Mouse (Mus musculus) mesoderm, embryonic 11.5 days (tissue): ENCODE data around the gene Zfp653.
A peak's percentile ranks its signal among the peaks of the same experiment; 100 is the strongest.
"Not testable (repeated sequence)": the region's sequence is repeated elsewhere in the genome, so short reads cannot be mapped to it uniquely, and the experiment has no call there.

ENCODE experiments used
- DNase-seq: peaks from one replicate; pipeline ENCODE4 v3.0.0-alpha.2; 2012; ENCODE audit warnings: low read depth, low spot score

The Zfp653 gene

DNA sequence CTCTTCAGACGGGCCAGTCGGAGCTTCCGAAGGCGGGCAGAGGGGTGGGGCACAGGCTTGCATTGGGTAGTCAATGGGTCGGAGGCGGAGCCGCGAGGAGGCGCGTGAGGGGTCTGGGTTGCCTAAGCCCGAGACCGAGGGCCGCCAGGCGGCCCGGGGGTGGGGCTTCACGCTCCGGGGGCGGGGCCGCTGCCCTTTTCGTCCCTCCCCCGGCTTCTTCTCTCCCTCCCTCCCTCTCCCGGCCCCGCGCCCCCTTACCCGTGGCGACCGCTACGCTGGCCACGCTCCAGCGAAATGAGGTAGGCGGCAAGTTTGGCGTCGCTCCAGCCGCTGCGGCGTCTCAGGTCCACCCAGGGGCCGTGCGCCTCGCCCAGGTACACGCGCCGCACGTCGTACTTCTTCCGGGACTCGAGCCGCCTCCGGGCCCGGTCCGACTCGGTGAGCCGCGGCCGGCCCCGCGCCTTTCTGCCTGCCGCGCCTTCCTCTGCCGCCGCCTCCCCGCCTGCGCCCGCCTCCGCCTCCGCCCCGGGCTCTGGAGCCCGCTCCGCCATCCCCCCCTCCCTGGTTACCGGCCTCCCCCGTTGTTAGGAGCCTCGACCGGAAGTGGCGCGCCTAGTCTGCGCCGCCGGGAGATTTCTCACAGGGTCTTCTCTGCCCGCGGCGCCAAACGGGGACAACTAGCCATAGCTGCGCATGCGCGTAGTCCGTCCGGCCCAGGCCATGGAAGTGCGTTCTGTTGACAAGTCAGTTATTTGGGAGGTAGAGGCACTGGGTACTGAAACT, at the start of gene Zfp653, which contains the start of gene Gm49318:
TSS of gene Zfp653 (minus strand) at position 586 of the 783 bp plus-strand sequence.
TSS of gene Gm49318 (minus strand) at position 469 of the 783 bp plus-strand sequence.
- DNase-seq: peak; percentile 97

- no peak for DNase-seq
Observed at GRCm38 (mm10) chr9:22119543-22119942, 48.4 kb upstream of the Zfp653 start.

DNA sequence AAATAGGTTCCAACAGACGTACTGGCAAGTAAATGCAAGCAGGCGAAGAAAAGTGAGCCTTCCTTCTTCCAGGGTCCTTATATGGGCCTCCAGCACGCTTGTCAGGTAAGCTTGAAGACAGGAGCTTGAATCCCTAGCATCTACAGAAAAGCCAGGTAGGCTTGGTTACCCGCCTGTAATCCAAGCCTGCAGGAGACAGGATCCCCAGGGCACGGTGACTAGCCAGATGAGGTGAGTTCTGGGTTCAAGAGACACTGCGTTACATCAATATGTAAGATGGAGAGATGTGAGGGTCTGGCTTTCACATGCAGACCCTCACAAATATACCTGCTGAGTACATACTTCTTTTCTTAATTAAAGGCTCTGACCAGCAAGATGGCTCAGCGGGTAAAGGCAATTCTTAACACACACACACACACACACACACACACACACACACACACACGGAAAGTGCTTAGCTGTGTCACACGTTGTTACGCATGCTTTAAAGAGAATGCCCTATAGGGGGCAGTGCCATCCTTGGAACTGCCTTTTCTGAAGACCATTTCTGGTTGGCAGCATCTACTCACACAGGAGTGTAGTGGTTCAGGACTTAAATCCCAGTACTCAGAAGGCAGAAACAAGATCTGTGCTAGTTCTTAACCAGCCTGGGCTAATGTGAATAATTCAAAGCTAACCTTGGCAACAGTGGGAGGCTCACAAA, 46.7 kb upstream of the Zfp653 start:
- peak; percentile 73 for DNase-seq

- DNase-seq: peak; percentile 98
Observed at GRCm38 (mm10) chr9:22116740-22117426, 45.7 kb upstream of the Zfp653 start, which contains the start of gene Elof1. Elof1 (minus strand) TSS chr9:22117172.

DNA sequence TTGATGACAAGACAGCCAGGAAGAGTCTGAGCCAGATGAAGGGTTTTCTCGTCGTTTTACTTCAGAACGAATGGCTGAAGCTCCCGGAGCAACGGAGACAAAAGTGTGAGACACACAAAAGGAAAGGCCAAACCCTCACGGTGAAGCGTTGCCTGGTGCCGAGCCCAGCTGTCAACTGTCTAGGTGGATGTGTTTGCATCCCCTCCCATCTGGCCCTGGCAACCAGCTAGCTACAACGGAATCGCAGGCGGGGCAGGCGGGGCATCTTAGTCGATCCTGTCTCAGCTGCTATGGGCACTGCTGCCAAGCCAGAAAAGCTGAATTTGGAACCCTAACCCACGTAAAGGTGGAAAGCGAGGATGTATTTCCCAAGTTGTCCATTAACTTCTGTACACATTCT, 44.9 kb upstream of the Zfp653 start:
- DNase-seq: peak; percentile 33

DNA sequence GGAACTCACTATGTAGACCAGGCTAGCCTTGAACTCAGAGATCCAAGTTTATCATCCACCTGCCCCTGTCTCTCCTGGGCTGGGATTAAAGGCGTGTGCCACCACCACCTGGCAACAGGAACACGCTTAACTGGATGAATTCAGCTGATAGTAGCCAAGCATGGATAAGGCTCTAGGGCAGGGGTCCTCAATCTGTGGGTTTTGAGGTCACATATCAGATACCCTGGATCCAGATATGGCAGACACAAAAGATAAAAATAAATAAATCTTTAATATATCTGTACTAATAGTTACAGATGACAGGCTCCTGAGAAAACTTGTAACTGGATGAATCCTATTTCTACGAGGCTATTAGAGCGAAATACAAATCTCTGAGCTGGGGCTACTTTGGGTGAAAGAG, 44.5 kb upstream of the Zfp653 start:
- no peak for DNase-seq

DNA sequence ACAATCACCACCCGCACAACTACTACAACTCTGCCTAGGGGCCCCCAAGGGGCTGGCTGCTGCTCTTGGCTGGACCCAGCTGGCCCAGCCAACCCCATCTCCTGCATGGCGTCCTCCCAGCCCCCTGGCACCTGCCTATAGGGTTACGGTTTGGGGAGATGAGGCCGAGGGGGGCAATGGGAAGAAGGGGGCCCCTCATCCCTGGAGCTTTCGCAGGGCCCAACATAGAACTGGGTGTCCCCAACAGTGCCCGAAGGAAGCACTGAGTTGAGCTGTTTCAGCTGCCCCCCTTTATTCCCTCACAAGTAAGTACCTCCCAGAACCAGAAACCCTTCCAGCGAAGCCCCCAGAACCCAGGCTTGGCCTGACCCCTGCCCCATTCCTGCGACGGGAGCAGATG, 37.0 kb upstream of the Zfp653 start:
- DNase-seq: no peak

GRCm38 (mm10) chr9:22099922-22100321, 28.7 kb upstream of the Zfp653 start:
- DNase-seq: no peak

GRCm38 (mm10) chr9:22098993-22099696, 28.0 kb upstream of the Zfp653 start, which contains the start of gene Cnn1:
Cnn1 (plus strand) TSS chr9:22099216.
- DNase-seq: no peak

GRCm38 (mm10) chr9:22095854-22096307, 24.7 kb upstream of the Zfp653 start:
- peak; percentile 74 for DNase-seq

GRCm38 (mm10) chr9:22092746-22093145, 21.6 kb upstream of the Zfp653 start:
- DNase-seq: no peak

DNA sequence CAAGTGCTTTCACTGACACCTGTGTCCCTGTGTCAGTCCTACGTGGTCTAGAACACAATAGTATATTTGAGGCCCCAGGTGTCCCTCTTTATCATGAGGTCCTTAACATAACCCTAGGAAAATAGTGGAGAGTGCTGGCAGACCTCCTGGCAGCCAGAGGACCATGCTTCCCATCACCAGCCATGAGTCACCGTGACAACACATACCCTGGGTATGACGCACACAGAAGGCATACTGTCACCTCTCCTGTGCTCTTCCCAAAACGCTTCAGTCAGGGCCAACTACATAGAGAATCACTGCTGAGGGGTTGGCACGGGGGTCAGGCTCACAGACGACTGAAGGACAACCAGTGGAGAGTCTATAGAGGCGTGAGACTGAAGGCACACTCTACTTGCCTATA, 18.8 kb upstream of the Zfp653 start:
- DNase-seq: no peak

DNA sequence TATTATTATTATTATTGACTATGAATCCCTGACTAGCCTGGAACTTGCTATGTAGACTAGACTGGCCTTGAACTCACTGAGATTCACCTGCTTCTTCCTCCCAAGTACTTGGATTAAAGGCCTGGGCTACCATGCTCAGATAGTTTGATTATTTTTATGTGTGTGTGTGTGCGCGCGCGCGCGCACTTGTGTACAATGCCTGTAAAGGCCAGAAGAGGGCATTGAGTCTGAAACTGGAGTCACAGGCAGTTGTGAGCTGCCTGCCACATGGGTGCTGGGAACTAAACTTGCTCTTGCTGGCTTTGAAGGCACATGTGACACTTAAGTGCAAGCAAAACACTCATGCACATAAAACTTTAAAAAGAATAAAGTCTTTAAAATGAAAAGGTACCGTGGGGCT, 18.1 kb upstream of the Zfp653 start:
- DNase-seq: no peak

DNA sequence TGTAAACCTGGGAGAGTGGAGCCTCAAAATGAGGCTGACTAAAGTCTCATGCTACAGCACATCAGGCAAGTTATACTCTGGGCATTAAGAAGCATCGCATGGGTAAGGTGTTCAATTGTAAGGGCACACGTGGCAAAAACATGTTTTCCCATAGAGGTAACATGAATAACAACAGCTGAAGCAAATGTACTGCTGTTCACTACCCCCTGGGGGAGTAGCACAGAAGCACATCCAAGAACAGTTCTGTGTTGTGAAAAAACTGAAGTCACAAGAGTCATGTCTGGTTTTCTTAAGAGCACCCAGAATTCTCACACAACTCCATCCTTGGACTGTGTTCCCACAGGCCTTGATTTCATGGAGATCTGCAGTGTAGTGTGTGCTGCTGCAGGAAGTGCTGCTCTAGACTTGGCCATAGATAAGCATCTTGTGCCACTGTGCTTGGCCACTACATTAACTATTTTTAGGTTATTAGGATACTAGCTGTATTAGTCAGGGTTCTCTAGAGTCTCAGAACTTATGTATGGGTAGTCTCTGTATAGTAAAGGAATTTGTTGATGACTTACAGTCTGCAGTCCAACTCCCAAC, 15.9 kb upstream of the Zfp653 start:
- DNase-seq: no peak

DNA sequence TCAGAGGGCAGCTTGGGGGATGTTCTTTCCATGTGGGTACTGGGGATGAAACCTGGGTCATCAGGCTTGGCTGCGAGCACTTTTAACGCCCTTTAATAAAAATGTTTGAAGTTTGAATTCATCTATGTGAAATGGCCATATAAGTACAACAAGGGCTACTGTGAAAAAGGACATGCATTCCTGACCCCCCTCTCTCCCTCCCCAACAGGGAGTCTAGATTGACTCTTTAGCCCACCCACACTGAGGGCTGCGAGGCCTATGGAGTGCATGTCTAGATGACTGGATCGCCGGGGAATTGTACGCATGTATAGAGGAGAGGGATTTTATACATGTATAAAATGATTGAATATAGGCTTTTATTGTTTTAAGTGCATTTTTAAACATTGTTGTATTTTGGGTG, 14.8 kb upstream of the Zfp653 start:
- DNase-seq: no peak

DNA sequence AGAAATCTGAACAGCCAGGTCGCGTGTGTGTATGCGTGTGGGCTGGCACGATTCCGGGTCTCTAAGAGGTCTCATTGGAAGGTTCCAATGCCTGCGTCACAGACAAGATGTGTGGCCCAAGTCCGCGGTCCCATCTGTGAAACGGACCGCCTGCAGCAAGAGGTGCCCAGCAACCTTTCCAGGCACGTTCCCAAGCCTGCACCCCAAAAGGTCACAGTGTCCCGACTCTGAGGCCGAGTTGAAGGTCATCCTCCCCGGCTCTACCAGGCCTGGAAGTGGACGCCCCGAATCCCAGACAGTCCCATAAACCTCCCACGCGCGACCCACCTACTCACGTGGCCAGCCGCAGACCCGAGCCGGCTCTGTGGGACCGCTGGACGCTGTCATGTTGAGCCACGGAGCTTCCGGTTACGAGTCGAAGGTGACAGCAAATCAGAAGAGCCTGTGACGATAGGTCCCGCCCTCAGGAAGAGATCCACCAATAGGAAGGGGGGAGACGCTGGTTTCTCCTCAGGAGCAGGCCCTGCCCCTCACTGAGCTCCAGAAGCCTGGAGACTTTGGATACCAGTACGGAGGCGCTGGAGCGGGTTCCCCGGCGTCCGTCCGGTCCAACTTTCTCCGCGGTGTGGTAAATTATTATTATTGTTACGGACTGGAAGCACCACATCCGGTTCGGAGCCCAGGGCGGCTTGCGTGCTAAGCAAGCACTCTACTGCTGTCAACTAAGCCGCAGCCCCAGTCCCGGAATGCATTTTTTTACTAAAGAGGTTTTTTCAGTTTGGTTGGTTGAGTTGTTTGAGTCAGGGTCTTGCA, 14.1 kb upstream of the Zfp653 start, which contains the start of gene Ecsit:
TSS of gene Ecsit (minus strand) at position 417 of the 813 bp plus-strand sequence.
- DNase-seq: peak; percentile 97

DNA sequence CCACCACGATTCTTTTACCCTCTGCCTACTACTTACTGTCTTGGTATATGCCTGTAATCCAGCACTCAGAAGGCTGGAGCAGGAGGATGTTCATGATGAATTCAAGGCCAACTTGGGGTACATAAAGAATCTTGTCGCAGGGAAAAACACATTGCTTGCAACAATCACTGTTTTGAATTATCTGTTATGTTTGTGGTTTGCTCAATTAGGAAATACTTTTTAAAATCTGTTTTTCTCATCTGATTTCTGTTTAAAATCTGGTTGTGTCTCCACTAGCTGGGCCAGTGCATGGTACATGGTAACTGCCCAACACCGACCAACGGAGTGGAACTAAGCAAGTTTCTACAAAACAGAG, 13.5 kb upstream of the Zfp653 start:
- no peak for DNase-seq

GRCm38 (mm10) chr9:22076223-22076622, 5.0 kb upstream of the Zfp653 start:
- no peak for DNase-seq

GRCm38 (mm10) chr9:22075778-22076177, 4.6 kb upstream of the Zfp653 start:
- DNase-seq: not testable (repeated sequence)

GRCm38 (mm10) chr9:22072276-22072675, 1.1 kb upstream of the Zfp653 start:
- no peak for DNase-seq
